Mouse (Mus musculus) MEL (cell line): ENCODE results near the gene Slc5a2. TPM values are rescaled to one million over a fixed set of nuclear protein-coding genes. Genes with fewer than 3 reads are reported as not detected.

Experiments
- DNase-seq: peaks from one replicate; pipeline ENCODE4 v3.0.0; 2011; ENCODE audit warnings: low read depth, low spot score
- H3K27ac ChIP-seq: 2 replicates; pipeline ENCODE4 v1.5.1; 2012; ENCODE audit warnings: low read depth, mild to moderate bottlenecking, control low read depth, low read length, moderate library complexity; ENCODE audit not compliant: control insufficient read depth
- H3K27me3 ChIP-seq, 2 experiments: fragments of 150-350 bp in 1 of 2; sonication (generic) in 1 of 2; 2 replicates each; pipeline ENCODE4 v1.6.1; 2012; ENCODE audit warnings: low read length in 2 of 2, mild to moderate bottlenecking in 2 of 2, improper control_type of control experiment in 1 of 2, moderate library complexity in 1 of 2; ENCODE audit not compliant: insufficient read depth in 2 of 2, control insufficient read depth in 1 of 2
- H3K36me3 ChIP-seq, 2 experiments: 2 replicates each; pipeline ENCODE4 v1.6.1; 2012 to 2014; ENCODE audit warnings: low read length in 2 of 2, improper control_type of control experiment in 1 of 2, inconsistent platforms in 1 of 2, mild to moderate bottlenecking in 1 of 2; ENCODE audit not compliant: insufficient read depth in 2 of 2, control insufficient read depth in 1 of 2
- H3K4me1 ChIP-seq, 2 experiments: fragments of 150-350 bp in 1 of 2; sonication (generic) in 1 of 2; 2 replicates each; pipeline ENCODE4 v1.6.1; 2012; ENCODE audit warnings: low read length in 2 of 2, improper control_type of control experiment in 1 of 2, mild to moderate bottlenecking in 1 of 2; ENCODE audit not compliant: insufficient read depth in 2 of 2, control insufficient read depth in 1 of 2
- H3K4me3 ChIP-seq, 2 experiments: fragments of 150-350 bp in 1 of 2; sonication (generic) in 1 of 2; 2 replicates each; pipeline ENCODE4 v1.5.1; 2012; ENCODE audit warnings: low read depth in 2 of 2, low read length in 2 of 2, mild to moderate bottlenecking in 2 of 2, moderate library complexity in 2 of 2, control low read depth in 1 of 2, improper control_type of control experiment in 1 of 2; ENCODE audit not compliant: control insufficient read depth in 1 of 2, insufficient read depth in 1 of 2
- H3K79me2 ChIP-seq: 2 replicates; pipeline ENCODE4 v1.6.1; 2012; ENCODE audit warnings: mild to moderate bottlenecking, low read length, moderate library complexity; ENCODE audit not compliant: control insufficient read depth, poor library complexity, insufficient read depth
- H3K9ac ChIP-seq: 2 replicates; pipeline ENCODE4 v1.6.1; 2012; ENCODE audit warnings: low read depth, mild to moderate bottlenecking, control low read depth, low read length, moderate library complexity; ENCODE audit not compliant: control insufficient read depth, poor library complexity, severe bottlenecking
- H3K9me3 ChIP-seq: fragments of 150-350 bp; sonication (generic); replicated peaks from 2 replicates; pipeline ENCODE4 v1.6.1; 2012; ENCODE audit warnings: mild to moderate bottlenecking, low read length, improper control_type of control experiment, moderate library complexity; ENCODE audit not compliant: insufficient read depth
- BHLHE40 ChIP-seq: IDR thresholded peaks from 2 replicates; pipeline ENCODE4 v1.6.1; 2012; ENCODE audit warnings: low read depth, mild to moderate bottlenecking, inconsistent platforms, low read length, improper control_type of control experiment, borderline replicate concordance
- CTCF ChIP-seq, 3 experiments: IDR thresholded peaks in 2 of 3; conservative IDR thresholded peaks in 1 of 3; 2 replicates each; pipeline ENCODE4 v1.5.1; 2011 to 2012; ENCODE audit warnings: low read length in 3 of 3, low read depth in 2 of 3, mild to moderate bottlenecking in 2 of 3, improper control_type of control experiment in 1 of 3, inconsistent platforms in 1 of 3, mixed read lengths in 1 of 3, moderate library complexity in 1 of 3; ENCODE audit not compliant: control insufficient read depth in 1 of 3, insufficient read depth in 1 of 3, poor library complexity in 1 of 3, severe bottlenecking in 1 of 3
- ELF1 ChIP-seq: IDR thresholded peaks from 2 replicates; pipeline ENCODE4 v1.6.1; 2014; ENCODE audit warnings: low read depth, mild to moderate bottlenecking, inconsistent platforms, low read length, improper control_type of control experiment, moderate library complexity
- ETS1 ChIP-seq: IDR thresholded peaks from 2 replicates; pipeline ENCODE4 v1.6.1; 2012; ENCODE audit warnings: low read depth, mild to moderate bottlenecking, inconsistent platforms, low read length, improper control_type of control experiment, moderate library complexity
- GABPA ChIP-seq: IDR thresholded peaks from 2 replicates; pipeline ENCODE4 v1.6.1; 2012; ENCODE audit warnings: low read depth, mild to moderate bottlenecking, inconsistent platforms, low read length, improper control_type of control experiment, moderate library complexity
- GATA1 ChIP-seq: IDR thresholded peaks from 2 replicates; pipeline ENCODE4 v1.6.1; 2011; ENCODE audit warnings: low read depth, low read length, improper control_type of control experiment
- HCFC1 ChIP-seq: IDR thresholded peaks from 2 replicates; pipeline ENCODE4 v1.6.1; 2012; ENCODE audit warnings: low read depth, mild to moderate bottlenecking, inconsistent platforms, low read length, improper control_type of control experiment, moderate library complexity
- JUND ChIP-seq: IDR thresholded peaks from 2 replicates; pipeline ENCODE4 v1.6.1; 2011; ENCODE audit warnings: low read depth, mild to moderate bottlenecking, improper control_type of control experiment, low read length
- KAT2A ChIP-seq: conservative IDR thresholded peaks from 2 replicates; pipeline ENCODE4 v1.6.1; 2012; ENCODE audit warnings: low read depth, low read length, improper control_type of control experiment, inconsistent platforms
- MAFK ChIP-seq: IDR thresholded peaks from 2 replicates; pipeline ENCODE4 v1.6.1; 2011; ENCODE audit warnings: low read depth, mild to moderate bottlenecking, low read length, improper control_type of control experiment, borderline replicate concordance
- MAX ChIP-seq: IDR thresholded peaks from 2 replicates; pipeline ENCODE4 v1.6.1; 2011; ENCODE audit warnings: low read length, improper control_type of control experiment
- MAZ ChIP-seq: IDR thresholded peaks from 2 replicates; pipeline ENCODE4 v1.6.1; 2012; ENCODE audit warnings: low read depth, mild to moderate bottlenecking, inconsistent platforms, low read length, improper control_type of control experiment
- MYB ChIP-seq: IDR thresholded peaks from 2 replicates; pipeline ENCODE4 v1.6.1; 2011; ENCODE audit warnings: mild to moderate bottlenecking, low read depth, low read length, improper control_type of control experiment
- MYC ChIP-seq: IDR thresholded peaks from 2 replicates; pipeline ENCODE4 v1.6.1; 2011; ENCODE audit warnings: low read depth, mild to moderate bottlenecking, low read length, improper control_type of control experiment, moderate library complexity
- NELFE ChIP-seq: IDR thresholded peaks from 2 replicates; pipeline ENCODE4 v1.6.1; 2011; ENCODE audit warnings: low read depth, low read length, improper control_type of control experiment
- NRF1 ChIP-seq: IDR thresholded peaks from 2 replicates; pipeline ENCODE4 v1.6.1; 2014; ENCODE audit warnings: low read depth, mild to moderate bottlenecking, inconsistent platforms, low read length, improper control_type of control experiment, moderate library complexity; ENCODE audit not compliant: poor library complexity, insufficient read depth, severe bottlenecking
- POLR2AphosphoS2 ChIP-seq: IDR thresholded peaks from 2 replicates; pipeline ENCODE4 v1.6.1; 2011; ENCODE audit warnings: low read length, improper control_type of control experiment
- RAD21 ChIP-seq: IDR thresholded peaks from 2 replicates; pipeline ENCODE4 v1.6.1; 2011; ENCODE audit warnings: mild to moderate bottlenecking, low read depth, low read length, improper control_type of control experiment
- SIN3A ChIP-seq: IDR thresholded peaks from 2 replicates; pipeline ENCODE4 v1.6.1; 2012; ENCODE audit warnings: low read length, improper control_type of control experiment, inconsistent platforms
- SMC3 ChIP-seq: IDR thresholded peaks from 2 replicates; pipeline ENCODE4 v1.6.1; 2011; ENCODE audit warnings: low read depth, low read length, improper control_type of control experiment
- TBP ChIP-seq: IDR thresholded peaks from 2 replicates; pipeline ENCODE4 v1.8.0; 2011; ENCODE audit warnings: low read depth, low read length, improper control_type of control experiment
- TCF12 ChIP-seq: IDR thresholded peaks from 2 replicates; pipeline ENCODE4 v1.6.1; 2014; ENCODE audit warnings: low read depth, mild to moderate bottlenecking, inconsistent platforms, low read length, improper control_type of control experiment, moderate library complexity
- USF1 ChIP-seq: IDR thresholded peaks from 2 replicates; pipeline ENCODE4 v1.6.1; 2014; ENCODE audit warnings: low read depth, mild to moderate bottlenecking, inconsistent platforms, low read length, improper control_type of control experiment, moderate library complexity
- ZC3H11A ChIP-seq: IDR thresholded peaks from 2 replicates; pipeline ENCODE4 v1.6.1; 2012; ENCODE audit warnings: low read depth, mild to moderate bottlenecking, inconsistent platforms, low read length, improper control_type of control experiment
- ZKSCAN1 ChIP-seq: IDR thresholded peaks from 2 replicates; pipeline ENCODE4 v1.6.1; 2012; ENCODE audit warnings: low read depth, mild to moderate bottlenecking, inconsistent platforms, low read length, improper control_type of control experiment, moderate library complexity
- ZMIZ1 ChIP-seq: IDR thresholded peaks from 2 replicates; pipeline ENCODE4 v1.6.1; 2012; ENCODE audit warnings: low read depth, mild to moderate bottlenecking, inconsistent platforms, low read length, improper control_type of control experiment, moderate library complexity
- polyA plus RNA-seq, 2 experiments: library from polyadenylated mRNA; stranded (reverse) in 1 of 2; unstranded in 1 of 2; fragments of >175 nt in 1 of 2; fragments of >200 nt in 1 of 2; gene quantifications; 2 replicates each; pipeline versions ENCODE4 v1.2.1 to v1.2.4; 2012; ENCODE audit warnings: low replicate concordance in 2 of 2, low read depth in 1 of 2; ENCODE audit not compliant: insufficient read length in 2 of 2, insufficient read depth in 1 of 2, missing spikeins in 1 of 2
- total RNA-seq: library from RNA; depleted of rRNA; stranded (reverse); fragments of 300-350 nt; gene quantifications from 2 replicates; pipeline ENCODE4 v1.2.3, GENCODE M21; 2012

Slc5a2 gene
- total and polyA plus RNA-seq, 3 experiments: 0.25 to 0.58 TPM; not detected in 1

DNA sequence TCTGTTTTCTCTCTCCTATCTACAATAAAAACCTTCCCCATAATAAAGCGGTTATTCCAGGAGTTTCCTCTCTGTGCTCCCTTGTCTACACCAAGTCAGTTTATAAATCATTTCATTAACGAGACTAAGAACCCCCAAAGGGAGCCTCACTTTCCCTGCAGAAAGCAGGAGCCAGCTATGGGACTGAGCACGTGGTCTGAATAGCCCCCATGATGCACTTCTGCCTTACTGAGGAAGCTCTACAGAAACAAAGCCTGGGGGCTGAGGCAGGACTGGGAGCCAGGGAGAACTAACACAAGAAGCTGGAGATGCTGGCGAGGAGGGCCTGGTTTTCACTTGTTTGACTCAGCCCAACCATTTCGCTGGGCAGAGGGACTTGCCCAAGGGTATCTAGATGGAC lies 18.6 kb downstream of the Slc5a2 start:
- H3K9me3 ChIP-seq: no peaks in the 10 kb centered on the region
- TF ChIP-seq SMC3: no peak
- no peak for TF ChIP-seq NRF1
- no peak for TF ChIP-seq JUND
- no peak for TF ChIP-seq MYC
- no peak for TF ChIP-seq ZC3H11A
- no peak overlapping the region for H3K27ac ChIP-seq
- peaks cover 13 to 14% of the 10 kb centered on the region in 2 experiments for H3K36me3 ChIP-seq
- no peak for DNase-seq
- H3K27me3 ChIP-seq: no peaks in the 10 kb centered on the region
- H3K79me2 ChIP-seq: no peaks in the 10 kb centered on the region
- H3K9ac ChIP-seq: no peak overlapping the region
- H3K4me1 ChIP-seq: peaks cover 11 to 16% of the 10 kb centered on the region in 2 experiments
- no peak overlapping the region for H3K4me3 ChIP-seq

DNA sequence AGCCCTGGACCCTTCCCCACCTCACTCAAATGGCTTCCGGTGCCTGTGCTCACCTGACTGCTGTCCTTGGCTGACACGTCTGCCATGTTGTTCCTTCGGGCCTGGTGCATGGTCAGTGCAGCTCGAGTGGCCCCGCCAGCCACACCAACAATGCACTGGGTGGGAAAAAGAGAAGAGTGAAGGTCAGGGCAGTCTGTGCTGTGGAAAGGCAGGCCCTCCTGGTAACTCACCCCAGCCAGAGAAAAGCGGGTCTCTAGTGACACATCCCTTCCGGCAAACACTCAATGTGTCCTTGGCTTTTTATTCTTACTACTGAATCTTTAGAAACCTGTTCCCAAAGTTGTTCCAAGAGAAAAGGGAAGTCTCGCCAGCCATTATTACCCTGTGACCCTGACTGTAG lies 19.6 kb downstream of the Slc5a2 start:
- DNase-seq: no peak
- no peak for TF ChIP-seq NELFE
- no peak for TF ChIP-seq TCF12
- no peak for TF ChIP-seq CTCF (IDR thresholded peaks at IDR 0.05 in 2 of 3, conservative IDR thresholded peaks at IDR 0.05 in 1 of 3; ENCODE audit: control insufficient read depth in 1 of 3, insufficient read depth in 1 of 3, low read depth in 2 of 3, low read length in 3 of 3, poor library complexity in 1 of 3, severe bottlenecking in 1 of 3)
- TF ChIP-seq GATA1: no peak
- TF ChIP-seq ETS1: no peak
- no peak for TF ChIP-seq HCFC1
- no peak for TF ChIP-seq ZKSCAN1
- TF ChIP-seq POLR2AphosphoS2: no peak
- TF ChIP-seq ZC3H11A: no peak
- no peak for TF ChIP-seq BHLHE40
- no peak for TF ChIP-seq NRF1
- H3K9ac ChIP-seq: no peak overlapping the region
- H3K4me1 ChIP-seq: peaks cover 16 to 25% of the 10 kb centered on the region in 2 experiments
- no peak overlapping the region for H3K4me3 ChIP-seq
- no peak overlapping the region for H3K27ac ChIP-seq
- H3K79me2 ChIP-seq: no peaks in the 10 kb centered on the region
- H3K27me3 ChIP-seq: no peaks in the 10 kb centered on the region
- H3K9me3 ChIP-seq: no peaks in the 10 kb centered on the region
- peaks cover 9 to 21% of the 10 kb centered on the region in 2 experiments for H3K36me3 ChIP-seq

DNA sequence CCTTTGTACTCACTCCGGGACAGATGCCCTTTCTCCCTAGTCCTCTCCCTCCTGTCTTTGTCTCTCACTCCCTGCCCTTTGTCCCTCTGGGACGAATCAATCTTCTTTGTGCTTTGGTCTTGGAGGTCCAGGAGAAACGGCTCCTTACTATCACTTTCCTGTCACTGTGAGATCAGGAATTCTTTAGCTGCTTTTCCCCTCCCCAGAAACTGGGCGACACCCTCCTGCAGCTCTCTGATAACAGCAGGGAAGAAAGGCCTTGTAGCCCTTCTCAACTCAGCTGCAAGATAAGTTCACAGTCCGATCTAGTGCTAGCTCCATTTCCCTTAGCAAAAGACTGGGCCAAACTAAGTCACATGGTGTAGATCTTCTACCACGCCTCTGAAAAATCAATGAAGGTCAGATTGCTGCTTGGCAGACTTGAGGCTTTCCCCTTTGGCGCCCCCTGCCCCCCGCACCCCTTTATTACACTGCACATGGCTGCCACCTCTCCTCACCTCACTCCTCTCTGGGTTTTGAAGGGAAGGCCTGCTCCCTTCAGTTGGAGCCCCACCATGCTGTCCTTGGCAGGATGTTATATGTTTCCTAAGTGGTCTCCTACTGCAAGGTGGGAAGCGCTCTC lies 23.6 kb downstream of the Slc5a2 start:
- DNase-seq: peak; percentile 89
- peak overlapping the region; percentile 44 for H3K9ac ChIP-seq
- peaks cover 0 to 28% of the 10 kb centered on the region in 2 experiments for H3K36me3 ChIP-seq
- H3K27ac ChIP-seq: peak overlapping the region; percentile 87
- no peaks in the 10 kb centered on the region for H3K27me3 ChIP-seq
- peaks cover 19 to 30% of the 10 kb centered on the region in 2 experiments for H3K4me1 ChIP-seq
- H3K4me3 ChIP-seq: peak overlapping the region in 1 of 2 experiments; percentile 5; a peak in 1 of 4 replicates
- peaks cover 6% of the 10 kb centered on the region; the same call in 1 of the 2 replicates for H3K79me2 ChIP-seq
- no peaks in the 10 kb centered on the region for H3K9me3 ChIP-seq
- no peak for TF ChIP-seq KAT2A
- peak; percentile 91 for TF ChIP-seq MAX
- TF ChIP-seq GABPA: no peak
- peak; percentile 43; the same call in 1 of the 2 replicates for TF ChIP-seq ELF1
- TF ChIP-seq MAFK: no peak; the same call in 1 of the 2 replicates
- no peak for TF ChIP-seq ZC3H11A
- no peak for TF ChIP-seq RAD21
- TF ChIP-seq TBP: peak; percentile 93
- 0 out of 2 replicates have a peak, but pooled peaks have one; percentile 27 for TF ChIP-seq MAZ
- peak; percentile 71; the same call in 1 of the 2 replicates for TF ChIP-seq MYB
- TF ChIP-seq ZMIZ1: no peak
- TF ChIP-seq BHLHE40: 0 out of 2 replicates have a peak, but pooled peaks have one; percentile 23
- TF ChIP-seq POLR2AphosphoS2: peak; percentile 60
- TF ChIP-seq USF1: peak; percentile 92
- TF ChIP-seq SIN3A: peak; percentile 88
